Mouse (Mus musculus) G1E (cell line): ENCODE measurements around the gene Siah1a.

Experiments used
- CTCF ChIP-seq: IDR thresholded peaks from 2 replicates; pipeline ENCODE4 v1.5.1; 2012; ENCODE audit warnings: low read depth, low read length, inconsistent platforms, mixed read lengths
- GATA1 ChIP-seq: IDR thresholded peaks from 2 replicates; pipeline ENCODE4 v1.6.1; 2012; ENCODE audit warnings: borderline replicate concordance, low read length, inconsistent platforms, mixed read lengths
- GATA2 ChIP-seq: IDR thresholded peaks from 2 replicates; pipeline ENCODE4 v1.6.1; 2012; ENCODE audit warnings: low read depth, low read length, inconsistent platforms, borderline replicate concordance
- POLR2AphosphoS5 ChIP-seq: IDR thresholded peaks from 2 replicates; pipeline ENCODE4 v1.6.1; 2012; ENCODE audit warnings: low read depth, low read length, inconsistent platforms; ENCODE audit not compliant: insufficient replicate concordance
- TAL1 ChIP-seq: conservative IDR thresholded peaks from 2 replicates; pipeline ENCODE4 v1.6.1; 2012; ENCODE audit warnings: low read depth, low read length, inconsistent platforms, mixed read lengths

GRCm38 (mm10) chr8:86768499-86768898, 22.8 kb upstream of the Siah1a start:
- no peak for TF ChIP-seq CTCF
- TF ChIP-seq TAL1, result no peak
- TF ChIP-seq GATA1, result no peak
- no peak for TF ChIP-seq POLR2AphosphoS5
- no peak for TF ChIP-seq GATA2
